Mouse (Mus musculus): Measurements from ENCODE around the gene Ndufs7. TPM values are rescaled to one million over a fixed set of nuclear protein-coding genes. Genes with fewer than 3 reads are reported as not detected.

Gene Ndufs7
- total RNA-seq (2014; rRNA removed) = 162 and 212 TPM in 2 replicates
- 343 and 394 TPM in 2 replicates for polyA plus RNA-seq (2015; fragmentation: Nextera tagmentation; extraction: Ambion mirVana)

- under 1% methylated on average over 53 of the region's 53 CpGs for WGBS
- peak within 1 kb of the TSS; percentile 94 for H3K4me2 ChIP-seq (ENCODE audit: low read depth)
- peaks cover 18% of the 10 kb centered on the region for H3K36me3 ChIP-seq (ENCODE audit: insufficient read depth)
- 0 out of 2 replicates have a peak, but pooled peaks cover 13% of the 10 kb centered on the region for H3K4me1 ChIP-seq (ENCODE audit: insufficient read depth)
- peak within 1 kb of the TSS; percentile 92 for H3K27ac ChIP-seq (ENCODE audit: low read depth, low read length)
- TF ChIP-seq CTCF (IDR thresholded peaks at IDR 0.05; ENCODE audit: low read depth) = no peak
- H3K9ac ChIP-seq = peak within 1 kb of the TSS; percentile 67
- H3K4me3 ChIP-seq (ENCODE audit: low read depth, low read length) = peak within 1 kb of the TSS; percentile 63
- peak; percentile 99 for DNase-seq
- no peaks in the 10 kb centered on the region for H3K9me3 ChIP-seq (ENCODE audit: low read length)
- peak; percentile 94 for ATAC-seq
- no peaks in the 10 kb centered on the region for H3K27me3 ChIP-seq (ENCODE audit: insufficient read depth, low read length)
These were observed at the start of gene Ndufs7 for GRCm38 (mm10) chr10:80248971-80249640. Gene Ndufs7, plus strand, starts transcription at chr10:80249121.

GRCm38 (mm10) chr10:80199440-80200008 is 49.4 kb upstream of the Ndufs7 start:
- DNase-seq (peak; percentile 73), ATAC-seq (peak; percentile 83)
- Histone ChIP-seq H3K9me3 (ENCODE audit: low read length) (no peaks in the 10 kb centered on the region), H3K27ac (ENCODE audit: low read depth, low read length) (no peak overlapping the region), H3K27me3 (ENCODE audit: insufficient read depth, low read length) (no peaks in the 10 kb centered on the region), H3K4me3 (ENCODE audit: low read depth, low read length) (no peak overlapping the region), H3K36me3 (ENCODE audit: insufficient read depth) (no peaks in the 10 kb centered on the region), H3K4me1 (ENCODE audit: insufficient read depth) (no peaks in the 10 kb centered on the region), H3K9ac (no peak overlapping the region), H3K4me2 (ENCODE audit: low read depth) (no peak overlapping the region)
- peak; percentile 83 for TF ChIP-seq CTCF (IDR thresholded peaks at IDR 0.05; ENCODE audit: low read depth)
- WGBS = 56% methylated on average over 3 of the region's 3 CpGs

GRCm38 (mm10) chr10:80200485-80200884 is 48.4 kb upstream of the Ndufs7 start:
- Histone ChIP-seq H3K27ac (ENCODE audit: low read depth, low read length) (no peak overlapping the region), H3K4me1 (ENCODE audit: insufficient read depth) (no peaks in the 10 kb centered on the region), H3K4me3 (ENCODE audit: low read depth, low read length) (no peak overlapping the region), H3K9me3 (ENCODE audit: low read length) (no peaks in the 10 kb centered on the region), H3K9ac (no peak overlapping the region), H3K36me3 (ENCODE audit: insufficient read depth) (no peaks in the 10 kb centered on the region), H3K27me3 (ENCODE audit: insufficient read depth, low read length) (no peaks in the 10 kb centered on the region), H3K4me2 (ENCODE audit: low read depth) (no peak overlapping the region)
- WGBS = 77% methylated on average over 6 of the region's 6 CpGs
- no peak for TF ChIP-seq CTCF (IDR thresholded peaks at IDR 0.05; ENCODE audit: low read depth)
- ATAC-seq (no peak), DNase-seq (no peak)

GRCm38 (mm10) chr10:80204055-80204454 is 44.9 kb upstream of the Ndufs7 start:
- H3K9me3 ChIP-seq (ENCODE audit: low read length) = no peaks in the 10 kb centered on the region
- DNase-seq (no peak), ATAC-seq (no peak)
- no peak overlapping the region for H3K4me3 ChIP-seq (ENCODE audit: low read depth, low read length)
- no peak overlapping the region; the same call in 1 of the 2 replicates for H3K9ac ChIP-seq
- H3K36me3 ChIP-seq (ENCODE audit: insufficient read depth) = no peaks in the 10 kb centered on the region
- no peak overlapping the region for H3K27ac ChIP-seq (ENCODE audit: low read depth, low read length)
- 13% methylated on average over 7 of the region's 7 CpGs for WGBS
- no peaks in the 10 kb centered on the region for H3K27me3 ChIP-seq (ENCODE audit: insufficient read depth, low read length)
- H3K4me1 ChIP-seq (ENCODE audit: insufficient read depth) = peaks cover 5% of the 10 kb centered on the region; the same call in 1 of the 2 replicates
- no peak for TF ChIP-seq CTCF (IDR thresholded peaks at IDR 0.05; ENCODE audit: low read depth)
- H3K4me2 ChIP-seq (ENCODE audit: low read depth) = no peak overlapping the region

GRCm38 (mm10) chr10:80207201-80207600 is 41.7 kb upstream of the Ndufs7 start:
- Histone ChIP-seq H3K9ac (no peak overlapping the region), H3K36me3 (ENCODE audit: insufficient read depth) (no peaks in the 10 kb centered on the region), H3K27ac (ENCODE audit: low read depth, low read length) (no peak overlapping the region), H3K4me3 (ENCODE audit: low read depth, low read length) (no peak overlapping the region), H3K9me3 (ENCODE audit: low read length) (no peaks in the 10 kb centered on the region), H3K4me1 (ENCODE audit: insufficient read depth) (peaks cover 7% of the 10 kb centered on the region; the same call in 1 of the 2 replicates), H3K27me3 (ENCODE audit: insufficient read depth, low read length) (no peaks in the 10 kb centered on the region), H3K4me2 (ENCODE audit: low read depth) (no peak overlapping the region)
- WGBS = 57% methylated on average over 1 of the region's 1 CpGs
- no peak for TF ChIP-seq CTCF (IDR thresholded peaks at IDR 0.05; ENCODE audit: low read depth)
- no peak for DNase-seq
- no peak for ATAC-seq

- no peak overlapping the region for H3K9ac ChIP-seq
- H3K27ac ChIP-seq (ENCODE audit: low read depth, low read length) = no peak overlapping the region
- peaks cover 7% of the 10 kb centered on the region; the same call in 1 of the 2 replicates for H3K4me1 ChIP-seq (ENCODE audit: insufficient read depth)
- no peaks in the 10 kb centered on the region for H3K36me3 ChIP-seq (ENCODE audit: insufficient read depth)
- no peak for DNase-seq
- TF ChIP-seq CTCF (IDR thresholded peaks at IDR 0.05; ENCODE audit: low read depth) = no peak
- H3K27me3 ChIP-seq (ENCODE audit: insufficient read depth, low read length) = no peaks in the 10 kb centered on the region
- WGBS = 50% methylated on average over 10 of the region's 10 CpGs
- H3K9me3 ChIP-seq (ENCODE audit: low read length) = no peaks in the 10 kb centered on the region
- no peak overlapping the region for H3K4me2 ChIP-seq (ENCODE audit: low read depth)
- ATAC-seq = no peak
- no peak overlapping the region for H3K4me3 ChIP-seq (ENCODE audit: low read depth, low read length)
These were observed 41.2 kb upstream of the Ndufs7 start for GRCm38 (mm10) chr10:80207676-80208075.

- no peak for TF ChIP-seq CTCF (IDR thresholded peaks at IDR 0.05; ENCODE audit: low read depth)
- WGBS = 83% methylated on average over 4 of the region's 4 CpGs
- no peak overlapping the region for H3K4me2 ChIP-seq (ENCODE audit: low read depth)
- ATAC-seq (no peak), DNase-seq (no peak)
- H3K27ac ChIP-seq (ENCODE audit: low read depth, low read length) = no peak overlapping the region
- no peak overlapping the region for H3K9ac ChIP-seq
- no peaks in the 10 kb centered on the region for H3K9me3 ChIP-seq (ENCODE audit: low read length)
- H3K36me3 ChIP-seq (ENCODE audit: insufficient read depth) = no peaks in the 10 kb centered on the region
- H3K4me3 ChIP-seq (ENCODE audit: low read depth, low read length) = no peak overlapping the region
- H3K4me1 ChIP-seq (ENCODE audit: insufficient read depth) = peaks cover 7% of the 10 kb centered on the region; the same call in 1 of the 2 replicates
- no peaks in the 10 kb centered on the region for H3K27me3 ChIP-seq (ENCODE audit: insufficient read depth, low read length)
These were observed 40.7 kb upstream of the Ndufs7 start for GRCm38 (mm10) chr10:80208248-80208647.

All from forebrain, postnatal 0 days (tissue).